Mouse (Mus musculus) kidney, embryonic 14.5 days (tissue): Measurements from ENCODE around the gene Vezt. TPM values are rescaled to one million over a fixed set of nuclear protein-coding genes. Genes with fewer than 3 reads are reported as not detected.

Source experiments
- ATAC-seq: fragments of 200-750 bp; cut with Nextera tagmentation; 2 replicates; pipeline ENCODE4 v1.8.0; 2017; ENCODE audit warnings: moderate number of reproducible peaks, mild to moderate bottlenecking, moderate TSS enrichment, moderate library complexity; ENCODE audit not compliant: low FRiP score, low TSS enrichment
- H3K27ac ChIP-seq: fragments of 300-500 bp; sonication (generic); 2 replicates; pipeline ENCODE4 v1.5.1; 2014; ENCODE audit warnings: low read depth, mild to moderate bottlenecking, low read length, moderate library complexity, mixed read lengths
- H3K27me3 ChIP-seq: fragments of 300-500 bp; sonication (generic); 2 replicates; pipeline ENCODE4 v1.6.1; 2014; ENCODE audit warnings: mild to moderate bottlenecking, low read length; ENCODE audit not compliant: control insufficient read depth, insufficient read depth
- H3K36me3 ChIP-seq: fragments of 300-500 bp; sonication (generic); 2 replicates; pipeline ENCODE4 v1.6.1; 2014; ENCODE audit warnings: low read length, mixed read lengths; ENCODE audit not compliant: control insufficient read depth, insufficient read depth
- H3K4me1 ChIP-seq: fragments of 300-500 bp; sonication (generic); 2 replicates; pipeline ENCODE4 v1.6.1; 2014; ENCODE audit warnings: low read length, mixed read lengths; ENCODE audit not compliant: control insufficient read depth, insufficient read depth
- H3K4me2 ChIP-seq: fragments of 300-500 bp; sonication (generic); replicated peaks from 2 replicates; pipeline ENCODE4 v1.6.1; 2014; ENCODE audit warnings: low read depth, mild to moderate bottlenecking, low read length
- H3K4me3 ChIP-seq: fragments of 300-500 bp; sonication (generic); 2 replicates; pipeline ENCODE4 v1.5.1; 2014; ENCODE audit warnings: mild to moderate bottlenecking, low read length
- H3K9ac ChIP-seq: fragments of 300-500 bp; sonication (generic); 2 replicates; pipeline ENCODE4 v1.6.1; 2014; ENCODE audit warnings: low read depth, mild to moderate bottlenecking, low read length, moderate library complexity
- H3K9me3 ChIP-seq: fragments of 300-500 bp; sonication (generic); 2 replicates; pipeline ENCODE4 v1.6.1; 2016; ENCODE audit warnings: low read length; ENCODE audit not compliant: control insufficient read depth
- WGBS: fragments of 180-500 bp; shearing (Covaris S2); extraction: QIAGEN DNeasy Blood & Tissue Kit; methylation state at CpG from one replicate; pipeline ENCODE4 v1.1.7; 2014; 5-methylcytosine and 5-hydroxymethylcytosine counted together
- polyA plus RNA-seq: library from polyadenylated mRNA; unstranded; fragments of >200 nt; fragmentation: Nextera tagmentation; extraction: Ambion mirVana; gene quantifications from 2 replicates; pipeline ENCODE4 v1.2.1, GENCODE M21; 2014

Gene Vezt
- polyA plus RNA-seq, 1 experiment from 2014 or later = 23.8 TPM

DNA sequence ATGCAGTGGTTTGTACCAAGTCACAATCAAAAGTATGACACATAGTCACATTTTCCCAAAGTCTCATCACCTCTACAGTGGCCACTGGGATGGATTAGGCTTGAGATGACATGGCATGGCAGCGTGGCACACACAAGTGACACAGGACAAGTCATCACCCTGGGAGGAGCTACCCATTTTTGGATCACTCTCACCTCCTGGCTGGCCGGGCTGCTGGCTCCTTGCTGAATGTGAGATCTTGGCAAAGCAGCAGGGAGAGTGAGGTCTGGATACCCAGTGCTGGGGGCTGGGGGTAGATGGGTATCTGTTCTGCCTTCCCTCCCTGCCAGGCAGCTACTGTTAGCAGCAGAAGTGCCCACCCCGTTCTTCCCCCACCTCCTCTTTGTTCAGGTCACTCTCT lies 31.3 kb upstream of the Vezt start:
- Histone ChIP-seq H3K4me2 (no peak overlapping the region), H3K27ac (no peak overlapping the region), H3K9me3 (no peaks in the 10 kb centered on the region), H3K36me3 (no peaks in the 10 kb centered on the region), H3K9ac (no peak overlapping the region), H3K4me3 (no peak overlapping the region), H3K27me3 (no peaks in the 10 kb centered on the region), H3K4me1 (no peaks in the 10 kb centered on the region)
- 76% methylated on average over 3 of the region's 3 CpGs for WGBS
- no peak for ATAC-seq

DNA sequence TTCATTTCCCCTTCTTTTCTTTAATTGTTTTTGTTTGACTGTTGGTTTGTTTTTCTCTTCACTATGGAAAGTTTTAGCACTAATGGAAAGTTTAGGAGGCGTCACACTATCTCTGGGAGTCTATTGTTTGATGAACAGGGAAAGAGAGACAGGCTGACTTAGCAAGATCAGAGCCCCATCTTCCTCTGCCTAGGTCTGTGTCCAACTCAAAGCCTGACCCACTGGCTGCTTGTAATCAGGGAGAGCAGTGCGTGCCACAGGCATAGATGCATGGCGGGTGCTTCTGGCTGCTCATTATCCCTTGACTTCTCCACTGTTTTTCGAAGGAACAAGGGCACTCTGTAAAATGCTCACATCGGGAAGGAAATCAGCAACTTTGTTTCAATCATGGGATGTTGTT lies 26.7 kb upstream of the Vezt start:
- no peaks in the 10 kb centered on the region for H3K27me3 ChIP-seq
- no peak overlapping the region for H3K4me2 ChIP-seq
- no peak overlapping the region for H3K9ac ChIP-seq
- H3K36me3 ChIP-seq = no peaks in the 10 kb centered on the region
- no peak overlapping the region for H3K4me3 ChIP-seq
- no peak for ATAC-seq
- 78% methylated on average over 5 of the region's 5 CpGs for WGBS
- H3K27ac ChIP-seq = no peak overlapping the region
- H3K9me3 ChIP-seq = no peaks in the 10 kb centered on the region
- 0 out of 2 replicates have a peak, but pooled peaks cover 2% of the 10 kb centered on the region for H3K4me1 ChIP-seq

DNA sequence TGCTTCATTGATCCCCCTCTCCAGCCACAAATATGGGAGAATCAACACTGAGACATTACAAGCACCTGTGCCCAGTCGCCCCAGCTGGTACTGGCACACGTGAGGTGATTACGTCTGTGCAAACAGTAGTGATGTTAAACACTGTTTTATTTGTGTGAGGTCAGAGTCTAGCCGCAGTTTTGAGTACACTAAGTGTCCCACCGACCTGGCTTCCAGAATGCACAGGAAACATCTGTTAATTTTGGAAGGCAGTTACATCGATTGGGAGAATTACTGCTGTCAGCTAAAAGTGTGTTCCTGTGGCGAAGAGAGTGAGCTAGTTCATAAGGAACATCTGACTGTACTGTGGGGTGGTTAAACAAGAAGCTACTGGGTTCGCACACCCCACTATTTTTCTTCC lies 24.6 kb upstream of the Vezt start:
- Histone ChIP-seq H3K27me3 (no peaks in the 10 kb centered on the region), H3K9me3 (no peaks in the 10 kb centered on the region), H3K4me3 (no peak overlapping the region), H3K36me3 (no peaks in the 10 kb centered on the region), H3K4me2 (no peak overlapping the region), H3K27ac (no peak overlapping the region), H3K9ac (no peak overlapping the region), H3K4me1 (0 out of 2 replicates have a peak, but pooled peaks cover 2% of the 10 kb centered on the region)
- no peak for ATAC-seq
- WGBS = 56% methylated on average over 8 of the region's 8 CpGs

DNA sequence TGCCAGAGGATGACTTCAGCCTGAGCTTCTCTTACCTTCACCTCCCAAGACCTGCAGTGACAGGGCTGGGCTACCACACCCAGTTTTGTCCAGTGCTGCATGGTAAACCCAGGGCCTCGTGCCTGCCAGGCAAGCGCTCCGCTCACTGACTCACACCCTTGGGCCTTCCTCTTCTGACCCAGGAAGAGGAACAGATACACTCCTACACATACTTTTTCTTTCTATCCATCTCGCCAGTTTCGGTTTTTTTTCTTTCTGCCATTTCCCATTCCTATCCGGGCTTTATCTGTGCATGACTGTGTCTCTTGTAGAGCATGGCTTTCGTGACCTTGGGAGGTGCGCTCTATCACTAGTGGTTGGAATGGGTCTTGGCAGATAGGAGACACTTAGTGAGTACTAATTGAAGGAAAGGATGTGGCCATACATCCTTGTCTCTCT lies 24.0 kb upstream of the Vezt start:
- no peak overlapping the region for H3K27ac ChIP-seq
- WGBS = 88% methylated on average over 8 of the region's 8 CpGs
- no peaks in the 10 kb centered on the region for H3K36me3 ChIP-seq
- no peak overlapping the region for H3K4me2 ChIP-seq
- no peak overlapping the region for H3K9ac ChIP-seq
- no peaks in the 10 kb centered on the region for H3K27me3 ChIP-seq
- no peaks in the 10 kb centered on the region for H3K9me3 ChIP-seq
- no peak overlapping the region for H3K4me3 ChIP-seq
- 0 out of 2 replicates have a peak, but pooled peaks cover 2% of the 10 kb centered on the region for H3K4me1 ChIP-seq
- ATAC-seq = no peak

DNA sequence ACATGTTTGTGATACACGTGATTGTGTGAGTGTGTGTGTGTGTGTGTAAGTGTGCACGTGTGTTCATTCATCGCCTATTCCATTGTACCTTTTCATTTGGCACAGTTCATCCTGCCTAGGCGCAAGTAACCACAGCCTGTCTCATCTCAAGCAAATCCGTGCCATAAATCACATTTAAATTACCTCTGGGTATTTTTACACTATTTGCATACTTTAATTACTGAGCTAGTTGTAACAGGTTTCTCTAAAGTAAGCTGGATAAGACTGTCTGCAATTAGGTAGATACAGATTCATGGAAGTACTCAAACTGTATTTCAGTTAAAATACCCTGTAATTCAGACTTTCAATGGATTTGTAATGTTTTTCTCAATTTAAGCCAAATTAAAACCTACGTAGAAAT lies 20.9 kb upstream of the Vezt start:
- H3K27me3 ChIP-seq = no peaks in the 10 kb centered on the region
- H3K4me1 ChIP-seq = 0 out of 2 replicates have a peak, but pooled peaks cover 2% of the 10 kb centered on the region
- H3K36me3 ChIP-seq = no peaks in the 10 kb centered on the region
- no peak overlapping the region for H3K27ac ChIP-seq
- H3K9me3 ChIP-seq = no peaks in the 10 kb centered on the region
- 85% methylated on average over 6 of the region's 6 CpGs for WGBS
- H3K9ac ChIP-seq = no peak overlapping the region
- ATAC-seq = no peak
- no peak overlapping the region for H3K4me2 ChIP-seq
- no peak overlapping the region for H3K4me3 ChIP-seq

DNA sequence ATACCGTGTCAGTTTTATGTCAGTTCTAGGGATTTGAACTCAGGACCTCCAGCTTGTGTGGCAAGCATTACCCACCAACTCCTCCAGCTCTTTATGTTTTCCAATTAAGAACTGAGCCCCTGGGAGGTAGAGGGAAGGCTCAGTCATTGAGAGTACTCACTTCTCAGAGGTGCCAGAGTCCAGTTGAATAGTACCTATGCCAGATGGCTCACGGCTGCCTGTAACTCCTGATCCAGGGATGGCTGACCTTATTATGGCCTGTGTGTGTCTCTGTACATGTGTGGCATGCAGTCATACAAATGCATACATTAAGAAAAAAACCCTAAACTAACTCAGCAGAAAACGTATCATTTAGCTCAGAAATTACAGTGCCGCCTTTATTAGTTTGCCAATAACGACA lies 15.1 kb upstream of the Vezt start:
- no peak overlapping the region for H3K4me3 ChIP-seq
- H3K9me3 ChIP-seq = no peaks in the 10 kb centered on the region
- no peak overlapping the region for H3K27ac ChIP-seq
- no peak for ATAC-seq
- H3K36me3 ChIP-seq = no peaks in the 10 kb centered on the region; the same call in 1 of the 2 replicates
- no peak overlapping the region for H3K4me2 ChIP-seq
- no peaks in the 10 kb centered on the region for H3K27me3 ChIP-seq
- 92% methylated on average over 5 of the region's 5 CpGs for WGBS
- H3K9ac ChIP-seq = no peak overlapping the region
- H3K4me1 ChIP-seq = peaks cover 10% of the 10 kb centered on the region

DNA sequence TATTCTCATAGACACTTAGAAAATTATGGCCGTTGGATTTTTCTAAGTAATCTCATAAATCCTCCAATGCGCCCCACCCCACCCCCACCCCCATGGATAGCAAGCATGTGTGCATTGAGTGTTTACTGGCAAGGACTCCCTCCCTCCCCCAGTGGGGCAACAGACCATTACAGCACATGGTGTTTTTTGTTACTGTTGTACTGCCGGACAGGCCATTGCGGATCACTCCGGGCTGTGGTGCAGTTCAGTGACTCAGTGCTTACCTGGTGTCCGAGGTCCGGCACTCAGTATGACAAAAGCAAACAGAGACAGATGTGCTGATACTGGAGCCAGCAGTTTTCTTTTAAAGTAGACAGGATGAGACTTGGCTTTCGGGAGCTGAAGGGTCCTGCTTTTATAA lies 13.5 kb upstream of the Vezt start:
- peaks cover 10% of the 10 kb centered on the region; the same call in 1 of the 2 replicates for H3K36me3 ChIP-seq
- H3K27me3 ChIP-seq = no peaks in the 10 kb centered on the region
- H3K9ac ChIP-seq = no peak overlapping the region
- 51% methylated on average over 8 of the region's 8 CpGs for WGBS
- no peaks in the 10 kb centered on the region for H3K9me3 ChIP-seq
- no peak overlapping the region for H3K4me2 ChIP-seq
- peaks cover 10% of the 10 kb centered on the region for H3K4me1 ChIP-seq
- no peak overlapping the region for H3K27ac ChIP-seq
- no peak for ATAC-seq
- no peak overlapping the region for H3K4me3 ChIP-seq

DNA sequence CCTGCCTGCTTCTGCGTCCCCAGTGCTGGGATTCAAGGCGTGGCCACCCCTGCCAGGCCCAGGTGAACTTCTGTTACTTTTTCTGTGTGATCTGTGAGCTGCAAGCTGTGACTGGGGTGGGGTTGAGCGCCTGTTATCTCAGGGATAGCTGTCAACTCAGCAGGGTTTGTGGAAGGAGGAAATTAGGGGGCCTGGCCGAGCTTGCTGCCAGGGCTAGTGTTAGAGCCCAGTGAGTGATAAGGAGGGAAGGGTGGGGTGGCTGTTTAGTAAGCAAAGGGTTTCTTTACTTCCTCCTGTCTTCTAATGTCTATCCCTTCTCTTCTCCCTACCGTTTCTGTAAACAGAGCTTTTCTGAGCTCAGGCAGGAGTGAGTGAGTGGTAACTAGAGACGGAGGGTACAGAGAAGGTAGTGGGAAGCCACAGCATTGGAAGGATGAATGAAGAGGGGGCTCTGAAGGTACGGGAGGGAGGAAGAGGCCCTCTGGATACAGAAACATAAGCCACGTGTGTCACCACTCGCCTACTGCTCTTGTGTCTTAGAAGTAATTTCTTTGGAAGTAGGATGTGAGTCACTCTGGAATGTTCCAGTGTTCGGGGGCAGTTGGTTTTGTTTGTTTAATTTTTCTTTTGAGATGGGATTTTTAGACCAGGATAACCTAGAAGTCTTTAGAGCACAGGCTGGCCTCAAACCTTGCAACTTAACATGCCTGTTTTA lies 12.4 kb upstream of the Vezt start:
- H3K9me3 ChIP-seq = no peaks in the 10 kb centered on the region
- no peak for ATAC-seq
- 52% methylated on average over 10 of the region's 10 CpGs for WGBS
- H3K4me1 ChIP-seq = peaks cover 10% of the 10 kb centered on the region
- H3K4me2 ChIP-seq = no peak overlapping the region
- peaks cover 10% of the 10 kb centered on the region; the same call in 1 of the 2 replicates for H3K36me3 ChIP-seq
- no peak overlapping the region for H3K9ac ChIP-seq
- no peak overlapping the region for H3K4me3 ChIP-seq
- no peaks in the 10 kb centered on the region for H3K27me3 ChIP-seq
- H3K27ac ChIP-seq = no peak overlapping the region

DNA sequence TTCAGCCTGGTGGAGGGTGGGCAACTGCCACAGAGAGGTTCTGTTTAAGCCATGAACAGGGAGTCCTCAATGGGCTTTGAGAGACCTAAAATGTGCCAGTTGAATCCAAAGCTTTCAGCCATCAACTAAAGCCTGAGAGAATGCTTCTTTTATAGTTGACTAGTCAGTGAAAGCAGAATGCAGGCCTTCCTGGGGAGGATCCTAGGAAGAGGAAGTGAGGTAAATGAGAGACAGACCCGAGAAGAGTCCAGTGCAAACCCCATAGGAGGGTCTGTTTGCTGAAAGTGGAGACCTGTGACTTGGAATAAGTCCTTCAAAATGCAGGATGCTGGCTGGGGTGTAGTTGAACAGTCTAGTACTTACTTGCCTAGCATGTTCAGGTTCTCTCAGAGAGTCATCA lies 11.4 kb upstream of the Vezt start:
- no peak overlapping the region for H3K4me2 ChIP-seq
- ATAC-seq = no peak
- no peak overlapping the region for H3K27ac ChIP-seq
- WGBS = 70% methylated on average over 1 of the region's 1 CpGs
- H3K36me3 ChIP-seq = peaks cover 10% of the 10 kb centered on the region; the same call in 1 of the 2 replicates
- peaks cover 10% of the 10 kb centered on the region for H3K4me1 ChIP-seq
- no peaks in the 10 kb centered on the region for H3K27me3 ChIP-seq
- H3K4me3 ChIP-seq = no peak overlapping the region
- no peaks in the 10 kb centered on the region for H3K9me3 ChIP-seq
- no peak overlapping the region for H3K9ac ChIP-seq
